Mouse (Mus musculus) urinary bladder, postnatal 36 days (tissue): ENCODE measurements around the gene Csrnp1.

Experiments used
- DNase-seq, 2 experiments: peaks; one replicate each; pipeline ENCODE4 v3.0.0; 2022; ENCODE audit warnings: low spot score in 2 of 2, mixed read lengths in 1 of 2

The Csrnp1 gene

DNA sequence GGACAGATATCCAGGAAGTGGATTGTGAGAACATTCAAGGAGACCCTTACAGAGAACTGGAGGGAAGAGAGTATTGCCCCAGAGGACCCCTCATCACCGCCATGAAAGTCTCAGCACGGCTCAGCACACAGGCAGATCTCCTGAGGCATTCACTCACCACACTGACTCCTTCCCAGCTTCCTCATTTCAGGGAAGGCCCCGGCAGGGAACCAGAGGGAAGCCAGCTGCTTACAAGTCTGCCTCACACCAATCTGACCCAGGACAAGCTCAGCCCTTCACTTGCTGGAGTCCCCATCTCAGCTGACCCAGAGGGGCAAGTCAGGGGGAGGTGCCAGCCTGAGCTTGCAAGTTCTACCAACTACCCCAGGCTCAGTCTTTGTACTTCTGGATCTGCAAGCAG is 35.7 kb downstream of the Csrnp1 start:
- no peak for DNase-seq

DNA sequence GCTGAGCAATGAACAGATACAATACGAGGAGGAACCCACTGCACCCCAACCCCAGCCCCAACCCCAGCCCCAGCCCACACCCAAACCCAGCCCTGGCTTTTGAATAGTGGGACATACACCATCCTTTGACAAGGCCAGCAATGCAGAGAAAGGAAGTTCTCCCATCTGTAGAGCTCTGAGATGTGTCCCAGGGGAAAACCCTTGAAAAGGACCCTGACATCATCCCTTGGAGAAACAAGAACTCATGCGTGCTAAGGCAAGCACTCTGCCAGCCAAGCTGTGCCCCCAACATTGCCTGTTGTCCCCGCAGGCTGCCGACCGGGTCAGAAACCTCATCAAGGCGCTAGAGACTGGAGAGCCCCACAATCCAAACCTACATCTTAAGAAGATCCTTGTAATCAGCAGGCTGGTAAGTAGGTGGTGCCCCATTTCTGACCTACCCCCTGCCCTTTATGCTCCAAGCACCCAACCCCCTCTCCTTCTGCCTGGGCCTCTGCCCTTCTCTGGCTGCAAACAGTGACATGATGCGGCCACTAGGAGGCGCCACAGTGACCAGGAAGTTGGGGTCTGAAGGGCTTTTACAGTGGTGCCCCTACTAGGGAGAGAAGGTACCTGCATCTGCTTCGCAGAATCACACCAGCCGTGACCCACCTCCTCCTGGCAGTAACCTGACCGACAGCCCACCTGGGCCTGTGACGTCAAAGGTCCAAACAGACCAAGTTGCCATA is 39.1 kb downstream of the Csrnp1 start:
- no peak for DNase-seq

DNA sequence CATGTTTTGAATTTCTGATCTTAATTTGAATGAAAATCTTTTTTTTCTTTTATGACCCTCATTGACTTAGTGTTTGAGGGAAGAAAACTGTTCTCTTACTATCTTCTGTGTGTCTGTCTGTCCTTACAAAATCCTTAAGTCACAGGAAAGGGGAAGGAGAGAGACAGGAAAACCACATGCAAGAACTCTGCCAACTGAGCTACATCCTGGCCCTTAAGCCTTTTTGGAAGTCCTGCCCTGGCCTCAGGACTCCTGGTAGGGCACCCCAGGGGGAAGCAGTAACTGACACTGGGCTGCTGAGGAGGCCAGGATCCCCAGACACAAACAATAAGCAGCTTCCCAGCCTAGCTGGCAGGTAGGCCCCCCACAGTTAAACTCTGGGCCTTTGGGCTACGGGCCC is 41.1 kb downstream of the Csrnp1 start:
- no peak for DNase-seq

DNA sequence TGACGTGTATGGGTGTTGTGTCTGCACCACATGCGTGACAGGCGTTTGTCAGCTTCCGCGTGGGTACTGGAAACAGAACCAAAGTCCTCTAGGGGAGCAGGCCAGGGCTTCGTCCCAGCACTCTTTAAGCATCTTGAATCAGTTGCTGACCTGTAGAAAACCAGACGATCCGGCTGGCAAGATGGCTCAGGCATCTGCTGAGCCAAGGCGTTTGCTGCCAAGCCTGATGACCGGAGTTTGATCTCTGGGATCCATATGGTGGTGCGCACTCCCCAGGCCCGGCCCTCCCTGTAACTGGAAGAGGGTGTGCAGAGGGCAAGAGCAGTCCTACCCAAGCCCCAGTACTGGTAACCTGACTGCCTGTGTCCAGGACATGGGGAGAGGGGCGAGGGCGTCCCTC is 42.6 kb downstream of the Csrnp1 start:
- no peak for DNase-seq

DNA sequence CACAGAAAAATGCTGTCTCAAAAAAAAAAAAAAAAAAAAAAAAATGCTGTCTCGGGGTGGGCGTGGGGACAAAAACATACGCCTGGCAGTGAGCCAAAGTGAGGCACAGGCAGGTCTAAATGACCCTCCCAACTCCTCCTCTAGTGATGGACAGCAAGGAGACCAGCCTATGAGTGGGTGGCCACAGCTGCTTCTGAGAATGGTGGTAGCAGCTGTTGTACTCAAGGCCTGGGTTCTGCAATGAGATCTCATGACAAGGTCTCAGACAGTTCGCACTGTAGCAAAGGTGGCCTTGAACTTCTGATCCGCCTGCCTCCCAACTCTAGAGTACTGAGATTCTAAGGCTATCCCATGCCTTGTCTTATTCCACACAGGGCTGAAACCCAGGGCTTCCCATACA is 43.1 kb downstream of the Csrnp1 start:
- no peak for DNase-seq

DNA sequence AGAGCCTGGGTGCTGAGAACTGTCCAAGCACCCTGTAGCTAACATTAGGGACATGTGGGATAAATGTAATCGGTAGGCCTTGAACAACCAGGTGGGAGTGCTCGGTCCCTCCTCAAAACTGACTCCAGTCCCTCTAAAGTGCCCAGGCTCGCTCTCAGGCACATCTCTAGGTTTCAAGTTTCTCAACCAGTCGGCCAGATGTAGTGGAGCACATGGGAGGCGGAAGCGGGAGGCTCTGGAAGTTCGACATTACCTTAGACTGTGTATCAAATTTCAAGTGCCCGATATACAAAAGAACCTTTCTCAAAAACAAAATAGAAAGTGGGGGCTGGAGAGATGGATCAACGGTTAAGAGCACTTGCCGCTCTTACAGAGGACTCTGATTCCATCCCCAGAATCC is 44.8 kb downstream of the Csrnp1 start:
- DNase-seq = no peak

DNA sequence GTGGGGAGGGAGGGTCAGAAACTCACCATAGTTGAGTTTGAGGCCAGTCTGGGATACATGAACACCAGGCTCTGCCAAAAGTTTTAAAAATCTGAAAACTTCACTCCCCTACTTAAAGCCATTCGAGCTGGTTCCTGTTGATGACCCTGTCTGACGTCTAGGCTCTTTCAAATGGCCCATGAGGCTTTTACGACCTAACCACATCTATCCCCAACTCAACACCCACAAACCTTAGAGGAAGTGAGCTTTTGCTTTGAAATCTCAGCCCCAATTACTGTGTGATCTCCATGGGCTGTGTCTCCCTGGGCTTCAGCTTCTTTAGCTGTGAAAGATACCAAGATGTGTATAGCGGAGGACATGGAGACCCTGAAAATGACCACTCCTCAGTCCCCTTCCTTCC is 46.0 kb downstream of the Csrnp1 start:
- DNase-seq = no peak

DNA sequence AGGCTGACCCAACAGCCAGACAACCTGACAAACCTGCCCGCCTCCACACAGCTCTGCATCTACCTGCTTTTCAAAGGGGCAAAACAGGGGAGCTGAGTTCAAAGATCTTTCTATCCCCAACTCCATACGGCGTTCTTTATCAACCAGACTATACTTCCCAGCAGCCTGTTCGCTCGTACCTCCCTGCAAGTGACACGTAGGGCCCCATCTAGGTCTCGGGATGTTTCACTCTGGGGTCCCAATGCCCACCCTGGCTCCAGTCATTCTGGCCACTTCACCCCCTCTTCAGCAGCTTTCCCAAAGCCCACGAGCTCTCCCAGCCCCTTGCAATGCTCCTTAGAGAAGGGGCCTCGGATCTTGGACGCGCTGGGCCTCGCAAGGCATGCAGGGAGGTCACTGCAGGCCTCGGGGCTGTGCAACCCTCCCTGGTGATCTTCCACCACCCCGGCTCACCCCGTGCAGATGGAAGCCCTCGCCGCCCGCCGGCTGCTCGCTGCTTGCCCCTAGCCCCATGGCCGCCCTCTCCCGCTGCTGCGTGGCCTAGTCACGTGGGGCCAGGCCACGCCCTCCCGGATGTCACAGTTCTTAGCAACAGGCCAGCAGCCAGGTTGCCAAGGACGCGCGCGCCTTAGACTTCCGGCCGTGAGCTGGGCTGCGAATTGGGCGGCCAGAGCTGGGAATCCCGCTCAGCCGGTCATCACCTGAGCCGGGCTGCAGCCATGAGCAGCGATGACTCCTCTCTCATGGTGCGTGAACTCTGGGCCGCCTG is 47.3 kb downstream of the Csrnp1 start, which contains the start of the genes Gorasp1 and Ttc21a:
Gene Gorasp1, minus strand, starts transcription at position 561 of the 769 bp plus-strand sequence.
Gene Ttc21a, plus strand, starts transcription at position 602 of the 769 bp plus-strand sequence.
- peak; percentile 92 to 95 for DNase-seq

DNA sequence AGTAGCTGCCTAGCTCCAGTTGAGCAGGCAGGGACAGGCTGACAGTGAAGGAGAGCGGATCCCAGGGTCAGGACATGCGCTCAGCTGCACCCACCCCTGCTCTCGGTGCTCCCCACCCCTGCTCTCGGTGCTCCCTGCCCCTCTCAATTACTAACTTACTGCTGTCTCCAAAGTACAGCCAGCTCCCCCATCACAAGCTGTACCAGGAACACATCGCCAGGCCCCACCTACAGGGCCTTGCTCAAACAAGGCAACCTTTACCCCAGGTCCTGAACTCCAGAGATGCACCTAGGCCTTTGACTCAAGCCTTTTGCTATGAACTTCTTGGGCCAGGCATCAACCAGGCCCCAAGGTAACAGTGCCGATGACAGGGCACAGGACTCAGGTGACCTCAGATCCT is 50.8 kb downstream of the Csrnp1 start:
- DNase-seq = no peak

DNA sequence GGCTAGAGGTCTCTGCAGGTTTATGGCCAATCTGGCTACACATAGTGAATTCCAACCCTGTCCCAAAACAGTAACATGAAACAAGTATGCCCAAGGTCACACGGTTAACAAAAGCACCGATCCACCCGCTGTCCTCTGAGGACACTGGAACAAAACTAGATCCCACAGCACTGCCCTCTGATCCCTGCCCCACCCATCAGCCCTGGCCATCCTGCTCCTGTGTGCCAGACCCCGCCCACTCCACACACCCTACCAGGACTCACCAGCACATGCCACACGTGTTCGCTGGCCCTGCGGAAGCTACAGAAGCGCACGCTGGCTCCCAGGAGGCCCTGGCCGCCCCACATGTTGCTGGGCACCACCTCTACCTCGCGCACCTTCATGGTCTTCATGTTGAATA is 52.1 kb downstream of the Csrnp1 start:
- DNase-seq = peak in 1 of 2 experiments; percentile 63

DNA sequence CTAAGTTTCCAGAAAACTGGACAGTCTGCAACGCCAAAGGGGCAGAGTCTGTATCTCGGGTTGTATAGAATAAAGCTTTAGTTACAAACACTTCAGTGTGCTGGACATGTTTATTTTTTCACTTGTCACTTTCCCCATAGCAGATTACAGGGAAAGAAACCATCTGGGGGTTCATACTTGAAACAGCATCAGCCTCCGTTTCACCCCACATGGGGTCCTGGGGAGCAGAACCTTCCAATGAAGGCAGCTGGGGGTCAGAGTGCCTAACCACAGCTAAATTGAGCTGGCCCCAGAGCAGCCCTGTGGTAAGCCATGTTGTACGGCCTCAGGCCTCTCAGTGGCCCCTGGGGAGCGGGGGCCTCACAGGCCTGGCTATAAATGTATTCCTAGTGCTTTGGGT is 58.0 kb downstream of the Csrnp1 start:
- DNase-seq = no peak

DNA sequence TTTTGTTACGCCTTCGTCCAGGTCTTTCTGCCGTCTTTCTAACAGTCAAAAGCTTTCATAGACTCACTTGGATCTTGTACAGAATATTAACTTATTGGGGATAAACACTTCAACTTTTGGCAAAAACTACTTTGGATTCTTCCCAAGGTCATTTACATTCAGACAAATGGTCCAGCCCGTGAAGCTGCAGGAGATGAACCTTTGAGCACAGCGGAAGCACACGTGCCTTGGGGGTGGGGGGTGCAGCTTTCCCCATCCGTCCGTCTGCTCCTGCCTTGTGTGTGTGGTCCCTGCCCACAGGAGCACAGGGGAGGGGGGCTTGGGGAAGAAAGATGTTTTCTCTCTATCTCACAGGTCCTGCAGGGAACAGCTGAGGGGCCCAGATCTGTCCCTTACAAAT is 58.7 kb downstream of the Csrnp1 start:
- DNase-seq = no peak

DNA sequence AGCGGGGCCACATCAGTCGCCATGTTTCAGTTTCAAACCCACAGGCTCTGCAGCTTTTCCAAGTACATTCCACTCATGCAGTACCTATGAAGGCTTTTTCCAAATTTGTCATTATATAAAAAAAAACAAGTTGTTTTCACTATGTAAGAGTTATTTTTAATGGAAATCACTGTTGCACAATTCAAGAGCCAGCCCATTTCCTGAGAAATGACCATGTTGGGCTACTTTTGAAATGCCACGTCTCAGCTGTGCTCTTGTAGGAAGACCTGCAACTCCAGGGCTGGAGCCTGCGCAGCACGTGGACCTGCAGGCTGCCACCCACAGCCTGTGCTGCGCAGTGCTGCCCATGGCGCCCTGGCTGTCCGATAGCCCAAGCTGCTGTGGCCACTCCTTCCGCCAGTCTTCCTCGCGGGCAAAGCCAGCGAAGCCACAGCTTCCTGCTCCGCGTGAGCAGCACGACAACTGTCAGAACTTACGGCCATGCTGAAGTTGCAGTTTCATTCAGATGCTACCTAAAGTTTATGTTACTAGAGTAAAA is 59.3 kb downstream of the Csrnp1 start:
- no peak for DNase-seq

DNA sequence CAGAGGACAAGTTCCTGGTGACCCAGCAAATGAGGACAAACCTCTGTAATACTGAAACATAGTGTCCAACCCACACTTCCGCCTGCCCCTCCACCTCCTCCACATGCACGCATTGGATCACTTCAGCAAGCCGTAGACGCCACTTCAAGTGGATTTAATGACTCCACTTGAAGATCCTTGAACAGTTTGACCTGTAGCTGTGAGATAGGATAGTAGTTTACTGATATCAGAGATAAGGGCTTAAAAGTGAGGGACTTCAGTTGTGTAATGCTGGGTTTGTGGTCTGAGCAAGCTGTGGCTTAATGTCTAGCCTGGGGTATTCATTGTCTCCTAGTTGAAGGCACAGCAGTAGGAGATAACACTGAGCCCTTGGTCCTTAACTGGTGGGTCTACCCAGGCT is 61.0 kb downstream of the Csrnp1 start:
- DNase-seq = no peak
